Mouse (Mus musculus) heart, adult 8-10 months (tissue): ENCODE data around the gene Krt78. TPM values are rescaled to one million over a fixed set of nuclear protein-coding genes. Genes with fewer than 3 reads are reported as not detected.
A peak's percentile ranks its signal among the peaks of the same experiment; 100 is the strongest.

Experiments used
- DNase-seq: peaks from one replicate; pipeline ENCODE4 v3.0.0; 2022; ENCODE audit warnings: low spot score
- total RNA-seq, 4 experiments: library from RNA; stranded (reverse); gene quantifications; 2 replicates each; pipeline ENCODE4 v1.2.4; 2022

The Krt78 gene
- total RNA-seq, 4 experiments from 2014 or later = 0.06 TPM; not detected in 3

GRCm38 (mm10) chr15:101973414-101974077 lies 19.5 kb upstream of the Krt78 start:
- peak; percentile 96 for DNase-seq

GRCm38 (mm10) chr15:101970536-101970935 lies 16.4 kb upstream of the Krt78 start:
- DNase-seq = no peak

DNA sequence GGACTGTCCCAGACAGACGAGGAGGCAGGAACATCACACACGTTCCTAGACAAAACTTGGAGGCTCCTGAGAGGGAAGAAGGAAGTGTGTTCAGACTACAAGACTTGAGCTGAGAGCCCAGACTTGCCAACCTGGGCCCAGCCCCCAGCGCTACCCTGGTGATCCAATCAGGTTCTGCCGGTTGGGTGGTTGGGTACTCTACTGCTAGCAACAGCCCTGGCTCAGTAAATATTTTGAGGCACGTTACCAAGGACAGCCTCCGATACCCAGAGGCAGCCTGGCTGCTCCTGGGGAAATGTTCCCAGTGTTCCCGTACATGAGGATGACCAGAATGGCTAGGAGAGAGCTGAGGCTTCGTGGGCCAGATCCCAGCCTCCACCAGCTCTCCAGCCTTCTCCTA lies 12.7 kb upstream of the Krt78 start:
- DNase-seq = no peak

GRCm38 (mm10) chr15:101958891-101959290 lies 4.8 kb upstream of the Krt78 start:
- no peak for DNase-seq

DNA sequence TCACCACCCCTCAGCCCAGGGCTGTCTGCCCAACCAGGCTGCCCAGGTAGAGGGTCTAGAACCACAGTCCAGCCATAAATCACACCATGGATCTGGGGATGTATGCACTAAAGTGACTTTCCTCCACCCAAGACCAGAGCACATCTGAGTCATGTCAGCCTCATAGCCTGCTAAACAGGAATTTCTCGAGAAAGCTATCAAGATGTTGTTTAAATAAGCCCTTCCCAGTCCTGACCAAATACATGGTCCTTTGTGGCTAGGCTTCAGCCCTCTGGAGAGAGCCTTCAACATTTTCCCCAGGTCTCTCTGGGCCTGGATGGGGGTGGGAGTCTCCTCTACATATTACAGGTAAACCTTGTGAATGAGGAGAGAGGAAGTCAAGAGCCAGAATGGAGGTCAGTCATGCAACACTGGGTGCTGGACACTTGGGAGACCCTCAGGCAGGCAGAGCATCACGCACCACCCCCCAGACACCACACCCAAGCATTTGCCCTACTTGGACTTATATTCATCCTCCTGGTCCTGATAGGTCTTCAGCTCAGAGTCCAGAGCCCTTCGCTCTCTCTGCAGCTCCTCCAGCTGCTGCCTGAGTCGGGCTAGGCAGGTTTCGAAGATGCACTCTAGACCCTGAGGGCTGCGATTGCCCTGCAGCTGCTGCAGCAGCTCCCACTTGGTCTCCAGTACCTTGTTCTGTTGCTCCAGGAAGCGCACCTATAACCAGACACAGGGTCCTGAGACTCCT lies 1.2 kb downstream of the Krt78 start:
- DNase-seq = no peak

- no peak for DNase-seq
Observed at GRCm38 (mm10) chr15:101945430-101945829, 8.7 kb downstream of the Krt78 start.

GRCm38 (mm10) chr15:101941948-101942347 lies 12.1 kb downstream of the Krt78 start:
- no peak for DNase-seq

DNA sequence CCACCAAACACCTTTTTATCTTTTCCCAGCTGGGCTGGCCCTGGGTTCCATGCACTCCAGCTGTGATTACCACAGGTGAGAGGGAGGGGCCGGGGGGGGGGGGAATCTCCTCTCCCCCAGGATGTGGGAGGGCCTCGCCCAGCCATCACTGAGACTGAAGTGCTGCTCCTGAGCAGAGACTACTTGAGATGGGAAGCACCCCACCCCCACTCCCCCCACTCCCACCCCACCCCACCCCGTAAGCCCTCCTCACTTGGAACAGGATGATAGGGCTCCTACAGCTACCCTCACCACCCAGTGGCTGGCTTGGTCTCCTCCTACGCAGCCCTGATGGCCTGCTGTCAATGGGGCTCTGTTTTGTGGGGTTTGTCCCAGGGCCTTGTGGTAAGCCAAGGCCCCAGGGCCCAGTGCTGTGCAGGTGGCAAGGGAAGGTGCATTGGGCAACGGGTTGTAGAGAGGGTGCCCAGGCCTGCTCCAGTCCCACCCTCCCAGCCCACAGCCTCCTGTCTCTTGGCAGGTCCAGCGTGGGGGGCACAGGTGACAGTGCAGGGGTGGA lies 13.7 kb downstream of the Krt78 start, which contains the start of gene Krt79:
Gene Krt79, minus strand, starts transcription at position 51 of the 556 bp plus-strand sequence.
- DNase-seq = no peak

GRCm38 (mm10) chr15:101938600-101939308 lies 15.3 kb downstream of the Krt78 start:
- DNase-seq = no peak

GRCm38 (mm10) chr15:101933024-101933423 lies 21.1 kb downstream of the Krt78 start:
- DNase-seq = no peak

DNA sequence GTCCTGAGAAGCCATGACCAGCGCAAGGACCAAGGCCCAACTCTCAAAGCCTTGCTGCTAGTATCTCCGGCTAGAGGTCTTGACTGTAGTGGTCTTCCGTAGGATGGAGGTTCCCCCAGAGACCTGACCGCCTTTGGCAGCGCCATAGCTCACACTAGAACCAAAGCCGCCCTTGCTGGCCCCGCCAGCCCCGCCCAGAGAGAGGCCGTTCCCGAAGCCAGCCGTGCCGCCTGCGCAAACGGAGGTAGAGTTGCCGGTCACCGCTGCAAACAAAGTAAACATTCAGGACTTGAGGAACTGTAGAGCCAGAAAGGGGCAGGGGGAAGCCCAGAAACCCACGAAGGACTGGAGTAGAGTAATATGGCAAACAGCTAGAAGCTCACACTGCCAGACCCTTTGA lies 24.4 kb downstream of the Krt78 start:
- DNase-seq = no peak

- no peak for DNase-seq
Observed at GRCm38 (mm10) chr15:101929087-101929486, 25.0 kb downstream of the Krt78 start.

DNA sequence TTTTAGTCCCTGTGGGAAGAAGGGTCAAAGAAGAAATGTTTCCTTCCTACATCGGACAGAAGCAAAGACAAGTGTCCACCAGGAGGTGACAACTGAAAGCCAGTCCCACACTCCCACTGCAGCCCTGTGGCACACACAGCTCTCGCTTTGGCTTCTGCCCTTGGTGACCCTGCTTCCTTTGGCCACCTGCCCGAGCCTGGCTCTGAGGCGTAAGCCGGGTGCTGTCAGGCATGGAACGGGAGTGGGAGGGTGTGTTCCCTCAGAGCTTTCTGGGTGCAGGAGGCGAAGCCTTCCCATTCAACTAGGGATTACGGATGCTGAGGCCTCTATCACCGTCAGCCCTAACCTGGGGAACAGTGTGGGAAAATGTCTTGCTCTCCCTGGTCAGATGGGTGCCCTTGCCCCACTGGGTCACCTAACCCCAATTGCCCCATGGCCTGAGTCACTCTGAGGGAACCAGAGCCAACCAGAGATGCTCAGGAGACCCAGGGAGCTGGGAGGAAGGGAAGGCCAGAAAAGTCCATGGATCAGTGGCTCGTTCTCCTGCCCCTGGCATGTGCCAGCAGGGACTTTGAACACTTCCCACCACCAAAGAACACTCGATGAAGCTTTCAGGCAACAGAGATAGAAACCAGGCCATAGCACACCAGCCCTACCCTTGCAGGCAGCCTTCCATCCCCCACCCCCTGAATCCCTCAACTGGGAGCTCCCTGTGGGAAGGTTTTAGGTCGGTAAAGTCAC lies 26.6 kb downstream of the Krt78 start:
- DNase-seq = no peak

DNA sequence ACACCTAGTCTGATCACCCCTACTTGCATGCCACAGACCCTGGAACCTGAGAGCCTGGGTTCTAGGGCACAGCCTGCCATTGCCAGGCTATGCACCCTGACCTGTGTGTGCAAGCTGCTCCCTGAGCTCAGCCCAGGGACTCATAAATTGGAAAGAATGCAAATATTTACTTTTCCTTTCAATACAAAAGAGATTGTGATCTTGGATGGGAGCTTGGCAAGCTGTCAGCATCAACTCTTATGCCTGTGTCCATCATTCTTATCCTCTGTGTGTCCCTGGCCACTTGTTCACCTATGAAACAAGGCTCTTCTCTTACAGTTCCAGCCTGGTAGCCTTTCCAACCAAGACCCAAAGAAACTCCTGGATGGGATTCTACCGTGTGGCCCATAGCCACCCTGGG lies 29.0 kb downstream of the Krt78 start:
- DNase-seq = no peak

DNA sequence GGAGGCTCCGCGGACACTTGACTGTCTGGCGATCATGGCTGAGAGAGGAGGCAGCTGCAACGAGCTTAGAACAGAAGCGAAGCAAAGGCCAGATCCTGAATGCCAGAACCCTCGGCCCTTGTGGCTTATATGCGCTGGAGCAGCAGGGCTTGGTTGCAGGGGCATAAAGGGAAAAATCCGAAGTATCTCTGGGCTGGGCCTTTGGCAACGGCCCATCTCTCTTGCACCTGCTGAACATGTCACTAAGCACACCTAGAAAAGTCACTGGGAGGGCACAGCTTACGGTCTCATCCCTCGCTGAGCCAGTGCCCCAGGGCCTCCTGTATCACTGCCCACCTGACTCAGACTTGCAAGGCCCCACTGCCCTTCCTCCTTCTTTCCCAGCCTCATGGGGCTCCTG lies 29.5 kb downstream of the Krt78 start, which contains the start of gene Krt4:
Gene Krt4, minus strand, starts transcription at position 101 of the 400 bp plus-strand sequence.
- DNase-seq = no peak

DNA sequence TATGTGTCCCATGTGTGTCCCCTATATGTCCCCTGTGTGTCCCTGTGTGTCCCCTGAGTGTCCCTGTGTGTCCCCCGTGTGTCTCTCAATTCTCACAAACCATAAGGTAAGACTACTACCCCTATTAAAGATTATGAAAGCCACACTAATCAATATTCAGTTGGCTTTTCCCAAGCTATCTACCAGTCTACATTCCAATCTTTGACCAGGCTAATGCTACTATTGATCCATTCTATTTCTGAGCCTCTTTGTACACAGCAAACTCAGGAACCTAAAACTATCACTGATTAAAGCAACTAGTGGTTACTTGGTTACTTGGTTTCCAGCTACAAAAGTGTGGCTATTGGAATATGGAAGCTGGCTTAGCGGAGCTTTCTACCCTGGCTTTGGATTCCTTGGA lies 31.8 kb downstream of the Krt78 start:
- DNase-seq = no peak

DNA sequence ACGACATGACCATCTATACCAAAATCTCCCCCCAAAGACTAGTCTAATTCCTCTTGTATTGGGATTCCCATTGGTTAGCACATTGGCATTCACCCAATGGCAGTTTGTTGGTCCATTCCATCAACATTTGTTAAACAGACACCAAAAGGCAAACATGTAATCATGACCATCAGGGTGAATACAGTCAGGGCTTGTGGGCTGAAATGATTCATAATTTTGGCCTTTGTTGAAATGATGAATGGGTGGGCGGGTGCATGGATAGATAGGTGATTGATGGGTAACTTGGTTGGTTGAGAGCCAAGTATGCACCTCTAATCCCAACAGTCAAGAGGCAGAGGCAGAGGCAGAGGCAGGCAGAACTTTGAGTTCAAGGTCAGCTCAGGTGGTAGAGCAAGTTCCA lies 38.0 kb downstream of the Krt78 start:
- no peak for DNase-seq

DNA sequence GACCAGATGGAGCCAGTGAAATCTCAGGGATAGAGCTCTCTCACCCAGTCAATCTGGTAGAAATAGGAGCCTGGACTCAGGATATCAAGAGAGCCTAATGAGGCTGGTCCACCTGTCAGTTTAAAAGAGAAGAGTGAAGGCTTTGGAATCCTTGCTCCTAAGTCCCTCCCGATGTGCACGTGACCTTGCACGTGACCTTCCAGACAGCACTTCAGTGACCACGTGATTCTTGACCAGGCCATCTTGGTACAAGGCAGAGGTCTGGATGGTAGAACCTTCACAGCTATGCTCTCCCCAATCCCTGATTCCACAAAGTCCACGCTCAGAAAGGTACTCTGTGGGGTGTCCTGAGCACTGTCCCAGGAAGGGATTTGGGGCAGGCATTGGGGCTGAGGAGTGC lies 49.2 kb downstream of the Krt78 start:
- no peak for DNase-seq

GRCm38 (mm10) chr15:101902171-101903149 lies 51.6 kb downstream of the Krt78 start:
- no peak for DNase-seq
